Mouse (Mus musculus) ES-E14 (cell line): ENCODE measurements around the gene Hist2h2ac. TPM values are rescaled to one million over a fixed set of nuclear protein-coding genes. Genes with fewer than 3 reads are reported as not detected.
"Not testable (repeated sequence)": the region's sequence is repeated elsewhere in the genome, so short reads cannot be mapped to it uniquely, and the experiment has no call there.

Experiments
- DNase-seq: peaks from one replicate; pipeline ENCODE4 v3.0.0-alpha.2; 2013; ENCODE audit warnings: low read depth, low spot score
- H3K27ac ChIP-seq: 2 replicates; pipeline ENCODE4 v1.5.1; 2012; ENCODE audit warnings: low read depth, mild to moderate bottlenecking, low read length, moderate library complexity, mixed read lengths; ENCODE audit not compliant: poor library complexity, insufficient read depth, severe bottlenecking
- H3K36me3 ChIP-seq: 2 replicates; pipeline ENCODE4 v1.6.1; 2012; ENCODE audit warnings: mild to moderate bottlenecking, low read length, moderate library complexity, mixed read lengths; ENCODE audit not compliant: control insufficient read depth, poor library complexity, insufficient read depth, severe bottlenecking
- H3K4me1 ChIP-seq, 2 experiments: fragments of 150-350 bp in 1 of 2; sonication (generic) in 1 of 2; 2 replicates each; pipeline ENCODE4 v1.6.1; 2012; ENCODE audit warnings: low read length in 2 of 2, mild to moderate bottlenecking in 1 of 2, mixed read lengths in 1 of 2; ENCODE audit not compliant: control insufficient read depth in 2 of 2, insufficient read depth in 2 of 2, poor library complexity in 1 of 2
- H3K4me3 ChIP-seq, 2 experiments: fragments of 150-350 bp in 1 of 2; sonication (generic) in 1 of 2; 2 replicates each; pipeline ENCODE4 v1.5.1; 2012; ENCODE audit warnings: low read length in 2 of 2, low read depth in 1 of 2, mild to moderate bottlenecking in 1 of 2, mixed read lengths in 1 of 2; ENCODE audit not compliant: insufficient read depth in 1 of 2, poor library complexity in 1 of 2, severe bottlenecking in 1 of 2
- H3K9ac ChIP-seq: 2 replicates; pipeline ENCODE4 v1.6.1; 2012; ENCODE audit warnings: low read depth, mild to moderate bottlenecking, low read length, mixed read lengths; ENCODE audit not compliant: poor library complexity, insufficient read depth, severe bottlenecking
- H3K9me3 ChIP-seq: fragments of 150-350 bp; sonication (generic); 2 replicates; pipeline ENCODE4 v1.6.1; 2012; ENCODE audit warnings: low read depth, mild to moderate bottlenecking, low read length; ENCODE audit not compliant: control insufficient read depth, insufficient read depth
- CHD2 ChIP-seq: IDR thresholded peaks from 2 replicates; pipeline ENCODE4 v1.6.1; 2014; ENCODE audit warnings: mild to moderate bottlenecking, low read depth, low read length, inconsistent platforms
- HCFC1 ChIP-seq: IDR thresholded peaks from 2 replicates; pipeline ENCODE4 v1.6.1; 2012; ENCODE audit warnings: low read length, inconsistent platforms, borderline replicate concordance; ENCODE audit not compliant: insufficient read depth
- MAFK ChIP-seq: IDR thresholded peaks from 2 replicates; pipeline ENCODE4 v1.6.1; 2014; ENCODE audit warnings: mild to moderate bottlenecking, low read depth, low read length, inconsistent platforms; ENCODE audit not compliant: insufficient read depth
- ZC3H11A ChIP-seq: IDR thresholded peaks from 2 replicates; pipeline ENCODE4 v1.6.1; 2012; ENCODE audit warnings: low read depth, mild to moderate bottlenecking, inconsistent platforms, low read length, borderline replicate concordance
- ZNF384 ChIP-seq: IDR thresholded peaks from 2 replicates; pipeline ENCODE4 v1.6.1; 2012; ENCODE audit warnings: low read depth, low read length, inconsistent platforms
- in situ Hi-C, 2 experiments: fragments of 600-800 bp; cut with MboI; formaldehyde crosslinking; loops; one replicate each; pipeline ENCODE4 v1.15.1; 2025; ENCODE audit warnings: low sequenced_read_pairs in 2 of 2, inconsistent platforms in 1 of 2; ENCODE audit not compliant: unreplicated experiment in 2 of 2
- total RNA-seq: library from RNA; depleted of rRNA; stranded (reverse); fragments of 300-350 nt; gene quantifications from 2 replicates; pipeline ENCODE4 v1.2.3, GENCODE M21; 2012

Gene Hist2h2ac
- total RNA-seq, 1 experiment, result 687 TPM

DNA sequence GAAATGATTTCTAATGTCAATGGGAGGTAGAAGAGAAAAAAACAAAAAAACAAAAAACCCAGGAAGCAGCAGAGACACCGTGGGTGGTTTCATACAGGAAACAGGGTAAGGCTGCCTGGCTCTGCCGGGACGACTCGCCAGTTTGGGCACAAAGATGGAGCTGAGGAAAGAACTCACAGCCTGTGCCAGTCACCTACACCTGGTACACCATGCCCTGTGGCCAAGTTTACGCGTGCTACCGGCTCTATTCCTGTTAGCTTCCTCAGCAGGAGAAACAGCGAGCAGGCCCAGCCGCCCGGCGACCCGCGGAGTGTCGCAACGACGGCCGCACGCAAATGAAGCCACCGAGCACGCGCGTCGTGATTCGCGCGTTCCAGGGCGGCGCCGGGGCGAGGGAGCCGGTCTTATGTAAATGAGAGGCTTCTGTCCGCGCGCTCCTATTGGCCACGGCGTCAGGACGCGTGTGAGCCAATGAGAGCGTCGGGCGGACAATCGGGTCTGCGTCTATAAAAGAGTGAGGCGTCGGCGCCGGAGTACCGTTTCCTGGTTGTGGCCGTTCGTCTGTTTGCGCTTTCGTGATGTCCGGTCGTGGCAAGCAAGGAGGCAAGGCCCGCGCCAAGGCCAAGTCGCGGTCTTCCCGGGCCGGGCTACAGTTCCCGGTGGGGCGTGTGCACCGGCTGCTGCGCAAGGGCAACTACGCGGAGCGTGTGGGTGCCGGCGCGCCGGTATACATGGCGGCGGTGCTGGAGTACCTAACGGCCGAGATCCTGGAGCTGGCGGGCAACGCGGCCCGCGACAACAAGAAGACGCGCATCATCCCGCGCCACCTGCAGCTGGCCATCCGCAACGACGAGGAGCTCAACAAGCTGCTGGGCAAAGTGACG, 24.6 kb upstream of the Hist2h2ac start, which contains the start of gene Hist2h2aa1:
TSS of gene Hist2h2aa1 (plus strand) at position 495 of the 884 bp plus-strand sequence.
- peak within 1 kb of the TSS; percentile 85 for H3K27ac ChIP-seq
- H3K9me3 ChIP-seq, DNase-seq, in situ Hi-C loops, H3K36me3 ChIP-seq: not testable (repeated sequence)
- H3K9ac ChIP-seq, result peak within 1 kb of the TSS; percentile 90
- TF ChIP-seq ZNF384, result 0 out of 2 replicates have a peak, but pooled peaks have one; percentile 21
- peaks cover 6 to 12% of the 10 kb centered on the region in 2 experiments; a peak in 3 of 4 replicates for H3K4me1 ChIP-seq
- H3K4me3 ChIP-seq, result peak within 1 kb of the TSS; percentile 74 to 78

DNA sequence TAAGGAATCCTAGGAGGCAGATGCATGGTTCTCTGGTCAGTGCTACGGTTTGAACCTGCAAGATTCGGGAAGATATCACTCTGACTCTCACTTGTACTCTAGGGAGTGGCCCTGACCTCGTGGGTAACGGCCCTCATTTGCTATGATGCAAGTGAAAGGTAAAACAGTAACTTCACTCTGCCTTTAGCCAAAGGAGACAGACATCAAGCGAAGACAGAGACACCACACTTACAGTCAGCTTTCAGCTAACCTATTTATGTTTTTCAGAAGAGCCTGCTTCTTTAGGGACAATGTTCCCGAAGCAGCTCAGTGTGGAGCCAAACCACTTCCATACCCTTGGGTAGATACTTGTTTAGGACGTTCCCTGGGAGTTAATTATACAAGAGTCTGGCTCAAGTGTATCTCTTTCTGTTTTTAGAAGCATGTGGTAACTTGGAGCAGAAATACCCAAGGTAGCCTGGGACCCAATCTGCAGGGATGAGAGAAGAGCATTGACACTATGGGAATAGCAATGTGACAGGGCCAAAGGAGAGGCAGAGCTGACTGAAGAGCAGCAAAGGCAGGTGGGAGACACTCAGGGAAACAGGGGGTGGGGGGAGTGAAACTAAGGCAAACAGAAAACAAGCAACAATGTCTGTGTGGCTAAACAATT, 23.4 kb upstream of the Hist2h2ac start:
- H3K4me1 ChIP-seq, result peaks cover 6 to 12% of the 10 kb centered on the region in 2 experiments; a peak in 3 of 4 replicates
- TF ChIP-seq ZNF384 (no peak), ZC3H11A (no peak), CHD2 (no peak), HCFC1 (no peak), MAFK (no peak)
- no peak for DNase-seq
- peak overlapping the region; percentile 63 for H3K9ac ChIP-seq
- H3K4me3 ChIP-seq, result peak overlapping the region; percentile 74 to 78
- peak overlapping the region; percentile 55; the same call in 1 of the 2 replicates for H3K27ac ChIP-seq
- H3K9me3 ChIP-seq, result no peaks in the 10 kb centered on the region
- in situ Hi-C loops, result no loop called here
- no peaks in the 10 kb centered on the region for H3K36me3 ChIP-seq

DNA sequence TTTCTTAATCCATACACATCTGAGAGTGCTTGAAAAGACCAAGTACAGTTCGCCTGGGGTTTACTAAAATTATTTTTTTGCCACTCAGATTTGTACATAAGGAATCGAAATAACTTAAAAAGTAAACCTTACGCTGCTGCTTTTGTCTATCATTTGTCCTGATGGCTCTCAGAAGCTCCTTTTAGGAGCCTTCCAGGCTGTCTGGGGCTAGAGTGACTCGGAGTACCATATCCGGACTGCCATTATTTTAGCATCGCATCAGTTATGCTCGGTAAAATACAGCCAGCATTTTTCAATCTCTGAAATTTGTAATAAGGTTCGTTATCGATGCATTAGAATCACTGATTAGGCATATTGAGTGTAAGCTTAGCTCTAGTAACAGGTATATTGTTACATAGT, 20.1 kb upstream of the Hist2h2ac start:
- Histone ChIP-seq H3K4me3 (peak overlapping the region in 1 of 2 experiments; percentile 52; a peak in 3 of 4 replicates), H3K9ac (peak overlapping the region; percentile 75; the same call in 1 of the 2 replicates), H3K27ac (peak overlapping the region; percentile 48; the same call in 1 of the 2 replicates), H3K9me3 (no peaks in the 10 kb centered on the region), H3K36me3 (no peaks in the 10 kb centered on the region), H3K4me1 (peaks cover 6 to 17% of the 10 kb centered on the region in 2 experiments)
- TF ChIP-seq MAFK, result no peak
- TF ChIP-seq ZC3H11A, result no peak
- TF ChIP-seq ZNF384, result no peak
- TF ChIP-seq CHD2, result no peak
- TF ChIP-seq HCFC1, result no peak
- no peak for DNase-seq
- in situ Hi-C loops, result no loop called here

DNA sequence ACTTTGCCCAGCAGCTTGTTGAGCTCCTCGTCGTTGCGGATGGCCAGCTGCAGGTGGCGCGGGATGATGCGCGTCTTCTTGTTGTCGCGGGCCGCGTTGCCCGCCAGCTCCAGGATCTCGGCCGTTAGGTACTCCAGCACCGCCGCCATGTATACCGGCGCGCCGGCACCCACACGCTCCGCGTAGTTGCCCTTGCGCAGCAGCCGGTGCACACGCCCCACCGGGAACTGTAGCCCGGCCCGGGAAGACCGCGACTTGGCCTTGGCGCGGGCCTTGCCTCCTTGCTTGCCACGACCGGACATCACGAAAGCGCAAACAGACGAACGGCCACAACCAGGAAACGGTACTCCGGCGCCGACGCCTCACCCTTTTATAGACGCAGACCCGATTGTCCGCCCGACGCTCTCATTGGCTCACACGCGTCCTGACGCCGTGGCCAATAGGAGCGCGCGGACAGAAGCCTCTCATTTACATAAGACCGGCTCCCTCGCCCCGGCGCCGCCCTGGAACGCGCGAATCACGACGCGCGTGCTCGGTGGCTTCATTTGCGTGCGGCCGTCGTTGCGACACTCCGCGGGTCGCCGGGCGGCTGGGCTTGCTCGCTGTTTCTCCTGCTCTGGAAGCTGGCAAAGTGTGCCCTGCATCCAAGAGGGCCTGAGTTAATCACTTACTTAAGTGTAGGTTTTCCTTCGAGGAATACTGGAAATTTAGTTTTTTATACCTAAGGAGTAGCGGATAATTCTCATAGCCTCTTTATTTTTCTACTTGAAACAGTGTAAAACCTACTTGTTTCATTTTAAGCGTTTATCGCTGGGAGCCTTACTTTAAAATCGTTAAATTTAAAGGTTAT, 19.5 kb upstream of the Hist2h2ac start, which contains the start of gene Hist2h2aa2:
TSS of gene Hist2h2aa2 (minus strand) at position 328 of the 850 bp plus-strand sequence.
- DNase-seq, in situ Hi-C loops, H3K9me3 ChIP-seq, H3K36me3 ChIP-seq: not testable (repeated sequence)
- Histone ChIP-seq H3K9ac (peak within 1 kb of the TSS; percentile 94), H3K4me1 (peaks cover 6 to 17% of the 10 kb centered on the region in 2 experiments), H3K4me3 (peak within 1 kb of the TSS; percentile 67 to 73), H3K27ac (peak within 1 kb of the TSS; percentile 97)

DNA sequence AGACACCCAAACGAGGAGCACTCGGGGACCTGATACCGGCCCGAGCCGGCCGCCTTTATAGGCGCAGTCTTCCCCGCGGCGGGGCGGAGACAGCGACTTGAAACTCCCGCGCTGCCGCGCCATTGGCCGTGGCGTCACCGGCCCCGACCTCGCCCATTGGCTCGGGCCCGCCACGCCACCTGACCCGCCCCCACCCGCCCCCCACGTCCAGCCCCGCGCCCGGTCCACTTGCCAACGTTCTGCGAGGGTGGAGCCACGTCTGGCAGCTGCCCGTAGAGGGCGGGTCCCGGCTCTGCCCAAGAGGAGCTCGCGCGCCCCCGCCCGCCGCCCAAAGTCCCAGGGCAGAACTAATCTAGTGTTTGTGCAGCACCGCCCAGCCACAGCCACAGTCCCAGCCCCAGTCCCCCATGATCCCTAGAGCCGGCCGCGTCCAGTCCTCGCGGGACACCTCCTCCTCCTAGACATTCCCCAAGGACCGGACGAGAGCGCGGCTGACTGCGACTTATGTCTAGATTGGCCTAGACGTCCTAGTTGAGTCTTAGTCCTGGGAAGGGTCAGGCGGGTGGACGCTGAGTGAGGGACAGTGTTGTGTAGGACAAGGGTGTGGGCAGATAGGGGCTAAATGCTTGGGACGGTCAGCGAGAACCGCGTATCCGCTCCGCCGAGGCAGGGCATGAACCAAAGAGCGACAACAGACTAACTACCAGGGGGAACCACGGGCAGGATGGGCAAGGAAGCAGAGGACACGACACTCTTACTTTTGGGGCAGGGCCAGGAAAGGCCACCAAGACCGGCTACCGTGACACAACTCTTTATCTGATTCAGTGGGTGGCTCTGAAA, 18.5 kb upstream of the Hist2h2ac start, which contains the start of gene Hist2h3c2:
TSS of gene Hist2h3c2 (minus strand) at position 174 of the 840 bp plus-strand sequence.
- Histone ChIP-seq H3K9ac (peak within 1 kb of the TSS; percentile 94), H3K4me3 (peak within 1 kb of the TSS; percentile 74 to 81), H3K4me1 (peaks cover 6 to 15% of the 10 kb centered on the region in 2 experiments), H3K27ac (peak within 1 kb of the TSS; percentile 97)
- H3K36me3 ChIP-seq, DNase-seq, H3K9me3 ChIP-seq, in situ Hi-C loops: not testable (repeated sequence)
